ENCODE assay signal across 9 mouse cellular contexts in genomic region chr19:44418945-44419344, GRCm38 (mm10). TPM values are rescaled to one million over a fixed set of nuclear protein-coding genes. Genes with fewer than 3 reads are reported as not detected.
DNase-seq lines count a peak whose midpoint lies in the region; TF ChIP-seq lines count a peak whose summit lies in the region.
"Had no signal": no experiment of that assay in that cellular context is flagged by ENCODE, and none has a peak within 500 bp of the region (broad histone marks: within the 10 kb centered on the region; RNA-seq: fewer than 3 reads in every experiment).

No protein-coding gene starts in this region.

- WGBS in large intestine, adult 2 months: 25% methylated on average over 4 of the region's 4 CpGs

- no peaks in the 10 kb centered on the region for H3K79me2 ChIP-seq in CH12.LX (replicated peaks; ENCODE audit: control insufficient read depth, extremely low read depth, insufficient read depth, poor library complexity, severe bottlenecking)

- no peaks in the 10 kb centered on the region for H3K9me3 ChIP-seq in CH12.LX (replicated peaks; ENCODE audit: low read length)
- H3K9me3 ChIP-seq: limb, embryonic 12.5 days had no signal

- dilution Hi-C loops in CH12.LX (cut with MboI; ENCODE audit: extremely low pct_ligation_motif_present, extremely low pct_unique_long_range_greater_than_20kb, low sequenced_read_pairs): no loop called here

- TF ChIP-seq EP300 in CH12.LX (IDR thresholded peaks at IDR 0.05; ENCODE audit: low read length): 0 out of 2 replicates have a peak, but pooled peaks have one; percentile 18

- H3K27ac ChIP-seq in CH12.LX (ENCODE audit: insufficient read depth, low read depth): no peak overlapping the region
- H3K27ac ChIP-seq in cortical plate, adult 2 months (ENCODE audit: insufficient read depth, low read length): no peak overlapping the region
- H3K27ac ChIP-seq: limb, embryonic 12.5 days had no signal

- in situ Hi-C loops in CH12.LX (cut with MboI; ENCODE audit: low pct_ligation_motif_present, low pct_unique_long_range_greater_than_20kb, low sequenced_read_pairs): loop anchor here (5.0 kb wide), 1 partner anchor 47 kb away; no protein-coding TSS in a partner anchor

- peak; percentile 99 for TF ChIP-seq RAD21 in CH12.LX (IDR thresholded peaks at IDR 0.05; ENCODE audit: low read depth, low read length)

- H3K27me3 ChIP-seq in CH12.LX (replicated peaks): no peaks in the 10 kb centered on the region

- no peak overlapping the region for H3K4me3 ChIP-seq in CH12.LX (replicated peaks in 1 of 3; ENCODE audit: low read depth in 2 of 3, low read length in 2 of 3, poor library complexity in 1 of 3)
- H3K4me3 ChIP-seq in cortical plate, adult 2 months (ENCODE audit: insufficient read depth, low read length): no peak overlapping the region
- H3K4me3 ChIP-seq: limb, embryonic 12.5 days had no signal

- TF ChIP-seq POLR2A in CH12.LX (IDR thresholded peaks at IDR 0.05; ENCODE audit: low read depth, low read length): no peak
- TF ChIP-seq POLR2A in cortical plate, adult 2 months (IDR thresholded peaks at IDR 0.05; ENCODE audit: extremely low read depth, insufficient read depth, low read length): no peak

- peak; percentile 88 to 96 for TF ChIP-seq CTCF in CH12.LX (conservative IDR thresholded peaks at IDR 0.05 in 1 of 2, IDR thresholded peaks at IDR 0.05 in 1 of 2; ENCODE audit: low read depth in 2 of 2, low read length in 2 of 2)
- peak; percentile 85 for TF ChIP-seq CTCF in cortical plate, adult 2 months (IDR thresholded peaks at IDR 0.05; ENCODE audit: extremely low read depth, insufficient read depth, low read length)

- H3K9ac ChIP-seq in CH12.LX (ENCODE audit: insufficient read depth, low read depth): no peak overlapping the region
- H3K9ac ChIP-seq: limb, embryonic 12.5 days had no signal

- H3K36me3 ChIP-seq in CH12.LX (replicated peaks in 1 of 2; ENCODE audit: control insufficient read depth in 1 of 2, insufficient read depth in 1 of 2, low read length in 1 of 2): no peaks in the 10 kb centered on the region
- H3K36me3 ChIP-seq: limb, embryonic 12.5 days had no signal

- H3K4me1 ChIP-seq in CH12.LX (ENCODE audit: control insufficient read depth in 1 of 2, insufficient read depth in 2 of 2): peaks cover 20 to 32% of the 10 kb centered on the region in 2 experiments
- no peaks in the 10 kb centered on the region for H3K4me1 ChIP-seq in cortical plate, adult 2 months (ENCODE audit: control insufficient read depth, insufficient read depth, low read length)
- H3K4me1 ChIP-seq: limb, embryonic 12.5 days had no signal

- peak; percentile 71 for DNase-seq in CH12.LX (ENCODE audit: extremely low read depth)
- peak; percentile 42 for DNase-seq in WW6 (ENCODE audit: low read depth, low spot score)
- peak; percentile 40 to 60 for DNase-seq in gastrocnemius, postnatal 4 days (ENCODE audit: low spot score in 2 of 2)
- peak; percentile 16 for DNase-seq in large intestine, adult 2 months (ENCODE audit: low read depth, low spot score)
- DNase-seq in lung, postnatal 25 days (ENCODE audit: low spot score): peak; percentile 70
- DNase-seq in right cerebral cortex, postnatal 10 days (ENCODE audit: low spot score in 2 of 2): peak; percentile 55 to 76
- DNase-seq in urinary bladder, postnatal 36 days (ENCODE audit: low spot score in 2 of 2): peak; percentile 60 to 63

- H3K4me2 ChIP-seq in CH12.LX (ENCODE audit: insufficient read depth, low read depth, poor library complexity, severe bottlenecking): no peak overlapping the region
- H3K4me2 ChIP-seq: limb, embryonic 12.5 days had no signal

TF ChIP-seq in CH12.LX, 34 proteins besides CTCF, POLR2A, EP300 and RAD21:
- TF ChIP-seq KAT2A (IDR thresholded peaks at IDR 0.05; ENCODE audit: insufficient replicate concordance, low read length) (no peak), POLR2AphosphoS2 (IDR thresholded peaks at IDR 0.05; ENCODE audit: low read depth, low read length) (no peak), UBTF (IDR thresholded peaks at IDR 0.05; ENCODE audit: low read depth, low read length) (no peak), JUND (conservative IDR thresholded peaks at IDR 0.05; ENCODE audit: low read depth, low read length) (0 out of 2 replicates have a peak, but pooled peaks have one; percentile 20), TCF12 (IDR thresholded peaks at IDR 0.05; ENCODE audit: low read depth, low read length) (no peak), RCOR1 (conservative IDR thresholded peaks at IDR 0.05; ENCODE audit: low read depth, low read length) (no peak), ELF1 (IDR thresholded peaks at IDR 0.05; ENCODE audit: low read depth, low read length) (0 out of 2 replicates have a peak, but pooled peaks have one; percentile 14), ZKSCAN1 (IDR thresholded peaks at IDR 0.05; ENCODE audit: borderline replicate concordance, low read depth, low read length) (no peak), PAX5 (IDR thresholded peaks at IDR 0.05; ENCODE audit: low read length) (no peak), MAX (IDR thresholded peaks at IDR 0.05; ENCODE audit: low read length) (no peak), ETS1 (conservative IDR thresholded peaks at IDR 0.05; ENCODE audit: low read depth, low read length) (peak; percentile 13; the same call in 1 of the 2 replicates), USF1 (IDR thresholded peaks at IDR 0.05; ENCODE audit: low read depth, low read length) (no peak), MEF2A (IDR thresholded peaks at IDR 0.05; ENCODE audit: borderline replicate concordance, low read depth, low read length) (peak; percentile 65; the same call in 1 of the 2 replicates), SMC3 (IDR thresholded peaks at IDR 0.05; ENCODE audit: low read depth, low read length) (peak; percentile 100), ZMIZ1 (IDR thresholded peaks at IDR 0.05; ENCODE audit: low read depth, low read length) (no peak), IRF4 (IDR thresholded peaks at IDR 0.05; ENCODE audit: low read depth, low read length) (peak; percentile 50), GABPA (IDR thresholded peaks at IDR 0.05; ENCODE audit: insufficient replicate concordance, low read depth, low read length) (no peak), CHD2 (IDR thresholded peaks at IDR 0.05; ENCODE audit: low read length) (no peak), TBP (conservative IDR thresholded peaks at IDR 0.05; ENCODE audit: low read depth, low read length) (no peak), JUN (IDR thresholded peaks at IDR 0.05; ENCODE audit: insufficient read depth, low read depth, low read length) (no peak), MAZ (IDR thresholded peaks at IDR 0.05; ENCODE audit: low read depth, low read length) (0 out of 2 replicates have a peak, but pooled peaks have one; percentile 54), NELFE (IDR thresholded peaks at IDR 0.05; ENCODE audit: low read depth, low read length) (peak; percentile 58; the same call in 1 of the 2 replicates), SIN3A (IDR thresholded peaks at IDR 0.05; ENCODE audit: low read length) (0 out of 2 replicates have a peak, but pooled peaks have one; percentile 49), ZC3H11A (IDR thresholded peaks at IDR 0.05; ENCODE audit: low read depth, low read length) (peak; percentile 98), E2F4 (IDR thresholded peaks at IDR 0.05; ENCODE audit: insufficient replicate concordance, low read depth, low read length) (no peak), MYC (IDR thresholded peaks at IDR 0.05; ENCODE audit: low read depth, low read length) (0 out of 2 replicates have a peak, but pooled peaks have one; percentile 33), CHD1 (IDR thresholded peaks at IDR 0.05; ENCODE audit: low read depth, low read length) (no peak), MAFK (IDR thresholded peaks at IDR 0.05; ENCODE audit: insufficient replicate concordance, low read length) (no peak), NRF1 (IDR thresholded peaks at IDR 0.05; ENCODE audit: low read depth, low read length) (no peak), BHLHE40 (IDR thresholded peaks at IDR 0.05; ENCODE audit: low read depth, low read length) (no peak), USF2 (conservative IDR thresholded peaks at IDR 0.05; ENCODE audit: low read depth, low read length) (no peak), HCFC1 (IDR thresholded peaks at IDR 0.05; ENCODE audit: low read depth, low read length) (no peak), ZNF384 (IDR thresholded peaks at IDR 0.05; ENCODE audit: low read depth, low read length) (no peak), MXI1 (IDR thresholded peaks at IDR 0.05; ENCODE audit: low read depth, low read length) (no peak)

RNA-seq across cellular contexts. Expression of gene Scd1, which starts 11.3 kb away (rescaled TPM):
- total RNA-seq in CH12.LX (2012; rRNA removed): 202 and 225 TPM in 2 replicates
- 240 and 314 TPM in 2 replicates for total RNA-seq in CH12.LX (2014; rRNA removed)
- 203 and 244 TPM in 2 replicates for polyA plus RNA-seq in CH12.LX (2012; ENCODE audit: insufficient read length, low read depth)
- polyA plus RNA-seq in cortical plate, adult 2 months (2012; rRNA removed): 121 and 184 TPM in 2 replicates
- total RNA-seq in gastrocnemius, postnatal 4 days (2021): 10 to 100 TPM; 26.1 to 33.2 TPM
- 98.0 and 287 TPM in 2 replicates for polyA plus RNA-seq in large intestine, adult 2 months (2012; rRNA removed)

Comparison
In these comparisons a context has a peak if more than half of its experiments do, and no peak if none do; other contexts are left out.
1. DNase-seq: peak in every context shown above with its lines; median percentile 71 in CH12.LX; 70 in lung, postnatal 25 days; 66 in right cerebral cortex, postnatal 10 days; 62 in urinary bladder, postnatal 36 days; 50 in gastrocnemius, postnatal 4 days; 42 in WW6; 16 in large intestine, adult 2 months.